Mouse (Mus musculus) neural tube, embryonic 14.5 days (tissue): ENCODE measurements around the gene Adgrl3. TPM values are rescaled to one million over a fixed set of nuclear protein-coding genes. Genes with fewer than 3 reads are reported as not detected.

ENCODE experiments used
- ATAC-seq: fragments of 200-750 bp; cut with Nextera tagmentation; 2 replicates; pipeline ENCODE4 v1.8.0; 2017; ENCODE audit warnings: low read depth, mild to moderate bottlenecking, moderate TSS enrichment, moderate library complexity
- H3K27ac ChIP-seq: fragments of 300-500 bp; sonication (generic); 2 replicates; pipeline ENCODE4 v1.5.1; 2014; ENCODE audit warnings: low read depth, mild to moderate bottlenecking, control low read depth, low read length, moderate library complexity, mixed read lengths
- H3K27me3 ChIP-seq: fragments of 300-500 bp; sonication (generic); 2 replicates; pipeline ENCODE4 v1.6.1; 2014; ENCODE audit warnings: low read length; ENCODE audit not compliant: control insufficient read depth, insufficient read depth
- H3K36me3 ChIP-seq: fragments of 300-500 bp; sonication (generic); 2 replicates; pipeline ENCODE4 v1.6.1; 2014; ENCODE audit warnings: low read length, mixed read lengths; ENCODE audit not compliant: control insufficient read depth, insufficient read depth
- H3K4me1 ChIP-seq: fragments of 300-500 bp; sonication (generic); 2 replicates; pipeline ENCODE4 v1.6.1; 2014; ENCODE audit warnings: low read length; ENCODE audit not compliant: control insufficient read depth, insufficient read depth
- H3K4me2 ChIP-seq: fragments of 300-500 bp; sonication (generic); 2 replicates; pipeline ENCODE4 v1.6.1; 2014; ENCODE audit warnings: mild to moderate bottlenecking, low read depth, low read length, control low read depth
- H3K4me3 ChIP-seq: fragments of 300-500 bp; sonication (generic); 2 replicates; pipeline ENCODE4 v1.5.1; 2014; ENCODE audit warnings: low read depth, low read length, control low read depth, mixed read lengths
- H3K9ac ChIP-seq: fragments of 300-500 bp; sonication (generic); replicated peaks from 2 replicates; pipeline ENCODE4 v1.6.1; 2014; ENCODE audit warnings: low read depth, mild to moderate bottlenecking, control low read depth, low read length, mixed read lengths
- H3K9me3 ChIP-seq: fragments of 300-500 bp; sonication (generic); 2 replicates; pipeline ENCODE4 v1.6.1; 2016; ENCODE audit warnings: low read length; ENCODE audit not compliant: control insufficient read depth
- WGBS: fragments of 180-500 bp; shearing (Covaris S2); extraction: QIAGEN DNeasy Blood & Tissue Kit; methylation state at CpG from one replicate; pipeline ENCODE4 v1.1.7; 2014; 5-methylcytosine and 5-hydroxymethylcytosine counted together
- polyA plus RNA-seq: library from polyadenylated mRNA; unstranded; fragments of >200 nt; fragmentation: Nextera tagmentation; extraction: Ambion mirVana; gene quantifications from 2 replicates; pipeline ENCODE4 v1.2.1, GENCODE M21; 2014

The Adgrl3 gene
- polyA plus RNA-seq, 1 experiment from 2014 or later, result 98.7 TPM

GRCm38 (mm10) chr5:81776746-81777145 lies 756.8 kb downstream of the Adgrl3 start:
- no peaks in the 10 kb centered on the region for H3K9me3 ChIP-seq
- 23% methylated on average over 5 of the region's 5 CpGs for WGBS
- H3K4me2 ChIP-seq, result no peak overlapping the region
- H3K4me1 ChIP-seq, result no peaks in the 10 kb centered on the region
- no peaks in the 10 kb centered on the region for H3K27me3 ChIP-seq
- no peak overlapping the region for H3K4me3 ChIP-seq
- H3K9ac ChIP-seq, result no peak overlapping the region
- no peak overlapping the region for H3K27ac ChIP-seq
- H3K36me3 ChIP-seq, result no peaks in the 10 kb centered on the region
- peak; percentile 56; the same call in 1 of the 2 replicates for ATAC-seq

- 71% methylated on average over 8 of the region's 8 CpGs for WGBS
- no peak overlapping the region for H3K27ac ChIP-seq
- H3K4me2 ChIP-seq, result no peak overlapping the region
- no peak overlapping the region for H3K9ac ChIP-seq
- no peak for ATAC-seq
- no peaks in the 10 kb centered on the region for H3K4me1 ChIP-seq
- no peaks in the 10 kb centered on the region for H3K9me3 ChIP-seq
- H3K27me3 ChIP-seq, result no peaks in the 10 kb centered on the region
- H3K4me3 ChIP-seq, result no peak overlapping the region
- no peaks in the 10 kb centered on the region for H3K36me3 ChIP-seq
These were observed 764.8 kb downstream of the Adgrl3 start for GRCm38 (mm10) chr5:81784770-81785169.

- H3K4me2 ChIP-seq, result no peak overlapping the region
- no peak overlapping the region for H3K27ac ChIP-seq
- no peak for ATAC-seq
- WGBS, result 85% methylated on average over 1 of the region's 1 CpGs
- H3K27me3 ChIP-seq, result no peaks in the 10 kb centered on the region
- H3K36me3 ChIP-seq, result peaks cover 5% of the 10 kb centered on the region; the same call in 1 of the 2 replicates
- H3K9ac ChIP-seq, result no peak overlapping the region
- no peaks in the 10 kb centered on the region for H3K9me3 ChIP-seq
- H3K4me1 ChIP-seq, result no peaks in the 10 kb centered on the region
- no peak overlapping the region for H3K4me3 ChIP-seq
These were observed 770.8 kb downstream of the Adgrl3 start for GRCm38 (mm10) chr5:81790710-81791109.

GRCm38 (mm10) chr5:81794125-81794524 lies 774.2 kb downstream of the Adgrl3 start:
- no peak overlapping the region for H3K4me2 ChIP-seq
- no peaks in the 10 kb centered on the region for H3K4me1 ChIP-seq
- no peak overlapping the region for H3K27ac ChIP-seq
- no peaks in the 10 kb centered on the region for H3K27me3 ChIP-seq
- 81% methylated on average over 9 of the region's 9 CpGs for WGBS
- H3K4me3 ChIP-seq, result no peak overlapping the region
- ATAC-seq, result no peak
- H3K9me3 ChIP-seq, result no peaks in the 10 kb centered on the region
- H3K36me3 ChIP-seq, result peaks cover 5% of the 10 kb centered on the region; the same call in 1 of the 2 replicates
- no peak overlapping the region for H3K9ac ChIP-seq

- no peak for ATAC-seq
- WGBS, result 88% methylated on average over 24 of the region's 24 CpGs
These were observed 774.7 kb downstream of the Adgrl3 start for GRCm38 (mm10) chr5:81794601-81795000.

GRCm38 (mm10) chr5:81796128-81796527 lies 776.2 kb downstream of the Adgrl3 start:
- Histone ChIP-seq H3K9me3 (no peaks in the 10 kb centered on the region), H3K36me3 (peaks cover 5% of the 10 kb centered on the region; the same call in 1 of the 2 replicates), H3K4me1 (no peaks in the 10 kb centered on the region), H3K27ac (no peak overlapping the region), H3K9ac (no peak overlapping the region), H3K27me3 (no peaks in the 10 kb centered on the region), H3K4me2 (no peak overlapping the region), H3K4me3 (no peak overlapping the region)
- no peak for ATAC-seq
- WGBS, result 78% methylated on average over 4 of the region's 4 CpGs

More at GRCm38 (mm10) chr5:81794601-81795000, 774.7 kb downstream of the Adgrl3 start:
- no peak overlapping the region for H3K4me2 ChIP-seq
- no peaks in the 10 kb centered on the region for H3K27me3 ChIP-seq
- no peaks in the 10 kb centered on the region for H3K9me3 ChIP-seq
- H3K27ac ChIP-seq, result no peak overlapping the region
- H3K4me3 ChIP-seq, result no peak overlapping the region
- no peak overlapping the region for H3K9ac ChIP-seq
- H3K4me1 ChIP-seq, result no peaks in the 10 kb centered on the region
- peaks cover 5% of the 10 kb centered on the region; the same call in 1 of the 2 replicates for H3K36me3 ChIP-seq

GRCm38 (mm10) chr5:81810966-81811365 lies 791.0 kb downstream of the Adgrl3 start:
- H3K27me3 ChIP-seq, result no peaks in the 10 kb centered on the region
- H3K27ac ChIP-seq, result no peak overlapping the region
- H3K4me1 ChIP-seq, result no peaks in the 10 kb centered on the region
- H3K36me3 ChIP-seq, result no peaks in the 10 kb centered on the region
- H3K9me3 ChIP-seq, result no peaks in the 10 kb centered on the region
- 94% methylated on average over 5 of the region's 5 CpGs for WGBS
- H3K9ac ChIP-seq, result no peak overlapping the region
- ATAC-seq, result no peak
- H3K4me3 ChIP-seq, result no peak overlapping the region
- no peak overlapping the region for H3K4me2 ChIP-seq

- Histone ChIP-seq H3K9ac (no peak overlapping the region), H3K9me3 (no peaks in the 10 kb centered on the region), H3K27me3 (no peaks in the 10 kb centered on the region), H3K4me2 (no peak overlapping the region), H3K36me3 (no peaks in the 10 kb centered on the region), H3K27ac (no peak overlapping the region), H3K4me3 (no peak overlapping the region), H3K4me1 (no peaks in the 10 kb centered on the region)
- WGBS, result 100% methylated on average over 1 of the region's 1 CpGs
- no peak for ATAC-seq
These were observed 812.1 kb downstream of the Adgrl3 start for GRCm38 (mm10) chr5:81832076-81832475.

GRCm38 (mm10) chr5:81832679-81833078 lies 812.7 kb downstream of the Adgrl3 start:
- Histone ChIP-seq H3K4me1 (no peaks in the 10 kb centered on the region), H3K36me3 (no peaks in the 10 kb centered on the region), H3K27me3 (no peaks in the 10 kb centered on the region), H3K4me3 (no peak overlapping the region), H3K27ac (no peak overlapping the region), H3K9ac (no peak overlapping the region), H3K4me2 (no peak overlapping the region), H3K9me3 (no peaks in the 10 kb centered on the region)
- ATAC-seq, result no peak
- 80% methylated on average over 2 of the region's 2 CpGs for WGBS
